Mouse (Mus musculus): Measurements from ENCODE around the gene Nacad.
"Not testable (repeated sequence)": the region's sequence is repeated elsewhere in the genome, so short reads cannot be mapped to it uniquely, and the experiment has no call there.

Nacad gene

GRCm38 (mm10) chr11:6605491-6606399 is at the start of gene Nacad:
TSS of gene Nacad (minus strand) at chr11:6606053.
- DNase-seq (ENCODE audit: low spot score): no peak

DNA sequence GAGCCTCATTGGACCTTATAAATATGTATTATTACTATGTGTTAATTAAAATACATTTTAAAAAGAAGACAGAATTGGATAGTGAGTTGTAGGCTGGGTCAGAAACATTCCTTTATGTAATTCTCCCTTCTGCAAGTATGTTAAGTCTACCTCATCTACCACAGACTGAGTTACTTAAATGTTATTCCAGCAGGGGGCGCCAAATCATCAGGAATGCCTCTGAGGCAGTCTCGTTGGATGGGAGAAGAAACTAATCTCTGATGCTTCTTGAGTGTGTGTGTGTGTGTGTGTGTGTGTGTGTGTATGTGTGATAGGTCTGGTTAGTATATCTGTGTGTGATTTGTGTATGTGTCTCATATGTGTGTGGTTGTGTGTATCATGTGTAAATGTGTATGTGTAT is 49.0 kb upstream of the Nacad start:
- DNase-seq (ENCODE audit: low spot score): peak; percentile 24

DNA sequence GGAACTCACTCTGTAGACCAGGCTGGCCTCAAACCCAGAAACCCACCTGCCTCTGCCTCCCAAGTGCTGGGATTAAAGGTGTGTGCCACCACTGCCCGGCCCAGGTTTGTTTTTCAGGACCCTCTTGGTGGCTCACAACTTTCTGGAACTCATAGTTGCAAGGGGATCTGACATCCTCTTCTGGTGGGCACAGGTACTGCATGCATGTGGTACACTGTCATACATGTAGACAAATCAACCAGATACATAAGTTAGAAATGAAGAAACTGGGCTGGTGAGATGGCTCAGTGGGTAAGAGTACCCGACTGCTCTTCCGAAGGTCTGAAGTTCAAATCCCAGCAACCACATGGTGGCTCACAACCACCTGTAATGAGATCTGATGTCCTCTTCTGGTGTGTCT is 47.1 kb upstream of the Nacad start:
- not testable (repeated sequence) for DNase-seq (ENCODE audit: low spot score)

DNA sequence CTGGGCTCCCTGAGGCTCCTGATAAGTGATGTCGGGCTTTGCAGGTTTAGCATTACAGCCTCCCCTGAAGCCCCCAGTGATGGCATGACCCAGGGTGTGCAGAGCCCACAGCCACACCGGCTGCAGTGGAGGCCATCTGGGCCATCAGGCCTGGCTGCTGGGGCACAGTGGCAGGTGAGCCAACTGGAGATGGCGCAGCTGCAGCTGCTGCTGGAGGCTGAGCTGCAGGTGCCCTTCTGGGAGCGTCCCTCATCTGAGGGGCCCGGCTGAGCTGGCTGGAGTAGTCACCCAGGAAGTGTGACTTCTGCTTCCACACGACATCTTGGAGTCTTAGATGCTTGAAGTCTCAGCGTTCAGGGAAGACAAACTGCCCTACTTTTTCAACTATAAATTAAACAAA is 44.7 kb upstream of the Nacad start:
- DNase-seq (ENCODE audit: low spot score): no peak

DNA sequence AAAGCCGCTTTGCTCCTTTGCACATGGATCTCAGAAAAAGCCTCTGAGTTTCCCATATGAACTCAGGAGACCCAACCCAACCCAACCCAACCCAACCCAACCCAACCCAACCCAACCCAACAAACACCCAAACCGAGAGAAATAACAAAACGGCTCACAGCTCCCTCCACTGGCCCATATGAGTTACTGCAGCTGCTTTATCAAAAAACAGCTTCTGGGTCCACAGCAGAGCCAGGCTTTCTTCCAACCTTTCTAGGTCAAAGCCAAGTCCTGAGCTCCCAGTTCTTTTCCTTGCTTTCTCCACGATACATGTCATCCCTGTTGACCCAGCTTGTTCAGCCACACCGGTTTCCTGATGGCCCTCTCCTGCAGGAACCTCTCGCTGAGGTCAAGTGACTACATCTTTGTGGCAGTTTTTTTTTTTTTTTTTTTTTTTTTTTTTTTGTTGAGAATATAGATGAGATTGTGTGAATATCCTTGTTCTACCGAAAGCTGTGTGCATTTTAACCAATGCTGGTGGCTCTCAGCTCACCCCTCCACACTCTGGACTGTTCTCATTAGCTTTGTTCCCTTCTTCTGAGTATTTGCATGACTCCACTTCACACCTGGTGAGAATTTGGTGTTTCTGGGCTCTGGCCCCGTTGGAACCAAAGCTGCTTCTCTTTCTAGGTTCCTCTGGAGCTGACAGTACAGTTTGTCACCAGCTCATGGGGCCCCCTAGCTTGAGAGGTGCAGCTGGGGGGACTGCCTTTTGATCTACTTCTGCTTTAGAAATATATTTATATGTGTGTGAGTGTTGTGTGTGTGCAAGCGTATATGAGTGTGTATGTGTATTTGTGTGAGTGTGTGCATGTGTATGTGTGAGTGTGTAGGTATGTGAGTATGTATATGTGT is 42.2 kb upstream of the Nacad start:
- no peak for DNase-seq (ENCODE audit: low spot score)

- DNase-seq (ENCODE audit: low spot score): no peak
These were observed 38.7 kb upstream of the Nacad start for GRCm38 (mm10) chr11:6644566-6644965.

- DNase-seq (ENCODE audit: low spot score): no peak
These were observed 33.2 kb upstream of the Nacad start for GRCm38 (mm10) chr11:6639072-6639471.

- no peak for DNase-seq (ENCODE audit: low spot score)
These were observed 32.7 kb upstream of the Nacad start, which contains the start of gene Wap for GRCm38 (mm10) chr11:6638537-6638936. TSS of gene Wap (minus strand) at chr11:6638637.

DNA sequence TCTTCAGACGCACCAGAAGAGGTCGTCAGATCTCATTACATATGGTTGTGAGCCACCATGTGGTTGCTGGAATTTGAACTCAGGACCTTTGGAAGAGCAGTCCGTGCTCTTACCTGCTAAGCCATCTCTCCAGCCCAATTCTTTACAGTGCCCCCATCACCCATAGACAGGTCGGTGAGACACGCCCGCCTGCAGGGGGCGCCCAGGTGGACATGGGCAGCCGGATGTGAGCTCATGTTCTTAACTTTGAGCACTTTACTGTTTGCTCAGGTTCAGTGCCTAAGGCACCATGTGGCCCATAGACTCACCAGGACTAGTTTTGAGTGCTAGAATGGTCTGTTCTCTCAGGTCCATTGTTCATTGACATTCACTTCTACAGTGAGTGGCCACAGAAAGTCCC is 30.3 kb upstream of the Nacad start:
- DNase-seq (ENCODE audit: low spot score): no peak

- DNase-seq (ENCODE audit: low spot score): no peak
These were observed 23.8 kb upstream of the Nacad start for GRCm38 (mm10) chr11:6629655-6630054.

DNA sequence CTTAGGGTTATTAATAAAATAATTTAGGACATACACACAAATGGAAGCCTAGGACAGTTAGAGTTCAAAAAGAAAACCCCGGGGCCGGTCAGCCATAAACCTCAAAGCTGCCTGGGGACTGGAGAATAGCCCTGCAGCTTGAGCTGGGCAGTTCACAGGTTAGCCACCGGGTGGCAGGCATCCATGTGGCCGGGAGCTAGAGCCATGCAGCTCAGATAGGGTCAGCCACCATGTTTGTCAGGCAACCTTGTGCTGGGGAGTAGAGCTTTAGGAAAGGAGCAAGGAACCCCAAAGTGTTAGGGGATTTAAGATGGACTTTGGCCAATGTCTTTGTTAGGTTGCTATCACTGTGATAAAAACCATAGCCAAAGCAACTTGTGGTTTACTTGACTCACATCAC is 22.7 kb upstream of the Nacad start:
- DNase-seq (ENCODE audit: low spot score): no peak

DNA sequence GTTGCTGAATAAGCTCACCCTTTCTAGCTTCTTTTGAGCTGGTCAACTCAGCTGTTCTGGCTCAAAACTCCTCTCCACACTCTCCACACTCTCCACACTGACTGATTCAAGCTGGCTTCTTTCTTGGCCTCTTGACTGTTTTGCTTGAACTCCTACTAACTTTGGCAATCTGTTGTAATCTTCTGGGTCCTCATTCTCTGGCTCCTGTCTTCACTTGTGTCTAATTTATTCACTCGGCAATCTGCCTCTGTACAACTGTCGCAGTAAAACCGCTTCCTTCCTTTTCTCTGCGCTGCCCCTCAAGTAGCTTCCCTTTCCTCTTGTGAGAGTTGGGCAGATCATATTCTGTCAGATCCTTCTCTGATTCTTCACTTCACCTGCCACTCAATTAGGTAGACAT is 21.9 kb upstream of the Nacad start:
- no peak for DNase-seq (ENCODE audit: low spot score)

- no peak for DNase-seq (ENCODE audit: low spot score)
These were observed 20.5 kb upstream of the Nacad start for GRCm38 (mm10) chr11:6626388-6626772.

- peak; percentile 85 for DNase-seq (ENCODE audit: low spot score)
These were observed 19.9 kb upstream of the Nacad start, which contains the start of gene Tbrg4 for GRCm38 (mm10) chr11:6625478-6626387. TSS of gene Tbrg4 (minus strand) at chr11:6626067.

DNA sequence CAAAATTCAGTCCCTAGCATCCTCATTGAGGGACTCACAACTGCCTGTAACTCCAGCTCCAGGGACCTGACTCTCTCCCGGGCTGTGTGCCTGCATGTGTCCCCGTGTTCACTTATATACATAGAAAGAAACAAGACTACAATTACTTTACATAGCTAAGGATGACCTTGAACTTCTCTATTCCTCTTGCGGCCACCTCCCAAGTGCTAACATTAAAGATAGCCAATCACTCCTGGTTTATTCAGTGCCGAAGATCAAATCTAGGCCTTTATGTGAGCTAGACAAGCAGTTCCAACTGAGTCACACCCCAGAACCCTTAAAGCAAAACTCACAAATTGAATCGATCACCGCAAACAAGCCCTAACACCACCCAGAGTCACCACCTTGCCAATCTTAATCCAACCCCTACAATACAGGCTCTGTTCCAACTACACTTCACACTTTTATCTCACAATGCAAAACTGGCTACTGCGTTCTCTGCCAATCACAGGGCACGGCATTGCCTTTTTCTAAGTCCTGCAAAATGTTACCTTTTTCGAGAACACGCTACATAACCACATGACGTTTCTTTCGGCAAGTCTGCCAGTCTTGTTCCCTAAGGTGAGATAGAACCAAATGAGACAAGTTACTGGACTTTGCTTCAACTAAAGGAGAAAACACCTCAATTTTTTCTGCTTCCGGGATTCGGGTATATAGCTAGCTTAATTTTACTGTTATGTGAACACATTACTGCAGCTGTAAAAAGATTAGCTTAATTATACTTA is 18.9 kb upstream of the Nacad start:
- DNase-seq (ENCODE audit: low spot score): no peak

DNA sequence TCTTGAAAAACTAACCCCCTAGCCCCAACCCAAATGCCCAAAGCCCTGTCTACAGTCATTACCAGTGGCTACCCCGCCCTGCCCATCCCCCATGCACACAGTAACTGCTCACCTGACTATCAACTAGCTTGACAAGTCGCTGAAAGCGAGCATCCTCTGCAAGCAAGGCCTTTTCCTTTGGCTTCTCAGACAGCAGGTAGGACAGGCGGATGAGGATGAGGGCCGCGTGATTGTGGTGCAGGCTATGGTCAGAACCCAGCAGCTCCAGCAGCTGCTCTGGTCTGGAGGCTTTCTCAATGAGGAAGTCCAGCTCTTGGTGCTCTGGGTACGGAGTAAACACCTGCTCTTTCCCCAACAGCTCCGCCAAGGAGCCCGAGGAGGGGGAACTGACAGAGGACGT is 17.9 kb upstream of the Nacad start:
- no peak for DNase-seq (ENCODE audit: low spot score)

GRCm38 (mm10) chr11:6615250-6616205 is 9.7 kb upstream of the Nacad start:
- no peak for DNase-seq (ENCODE audit: low spot score)

DNA sequence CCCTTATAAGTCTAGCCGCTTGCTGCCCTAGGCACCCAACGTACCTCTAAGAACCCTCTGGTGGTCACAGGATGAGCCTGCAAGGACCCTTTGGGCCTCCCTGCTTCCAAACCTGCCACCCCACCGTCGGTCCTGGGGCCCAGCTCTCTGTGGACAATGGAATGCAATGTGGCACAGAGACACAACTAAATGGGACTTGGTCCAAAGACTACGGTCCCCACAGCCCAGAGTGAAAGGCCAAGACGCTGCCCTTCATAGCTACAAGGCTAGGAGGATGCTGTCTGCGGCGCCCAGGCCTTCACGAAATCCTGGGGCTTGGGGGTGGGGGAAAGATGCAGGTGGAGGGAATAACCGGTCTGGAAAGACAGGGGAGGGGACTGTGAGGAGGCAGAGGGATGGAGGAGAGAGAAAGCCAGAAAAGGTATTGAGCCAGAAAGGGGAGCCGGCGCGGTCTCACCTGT is 802 bp downstream of the Nacad start:
- no peak for DNase-seq (ENCODE audit: low spot score)

DNA sequence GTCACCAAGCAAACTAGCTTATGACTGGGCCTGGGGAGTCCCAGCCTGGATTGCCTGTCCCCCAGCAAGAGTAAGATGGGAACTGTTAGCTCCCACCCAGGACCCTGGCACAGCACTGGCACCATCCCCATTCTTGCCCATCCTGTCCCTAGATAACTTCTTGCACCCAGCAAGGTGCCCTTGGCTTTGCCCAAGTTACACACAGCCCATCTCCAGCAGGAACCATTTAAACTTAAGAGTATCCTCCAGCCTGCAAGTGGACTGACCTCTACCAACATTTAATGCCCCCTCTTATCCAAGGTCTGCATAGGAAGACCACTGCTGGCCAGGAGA is 1.3 kb downstream of the Nacad start:
- no peak for DNase-seq (ENCODE audit: low spot score)
